Mouse (Mus musculus) megakaryocyte, embryonic 14.5 days (primary cell): ENCODE data around the gene Eif2s1.

Source experiments
- FLI1 ChIP-seq: IDR thresholded peaks from 2 replicates; pipeline ENCODE4 v1.6.1; 2012; ENCODE audit warnings: low read length, inconsistent platforms, mixed read lengths
- GATA1 ChIP-seq: IDR thresholded peaks from 3 replicates; pipeline ENCODE4 v1.6.1; 2012; ENCODE audit warnings: mixed read lengths, low read length, inconsistent platforms, borderline replicate concordance

DNA sequence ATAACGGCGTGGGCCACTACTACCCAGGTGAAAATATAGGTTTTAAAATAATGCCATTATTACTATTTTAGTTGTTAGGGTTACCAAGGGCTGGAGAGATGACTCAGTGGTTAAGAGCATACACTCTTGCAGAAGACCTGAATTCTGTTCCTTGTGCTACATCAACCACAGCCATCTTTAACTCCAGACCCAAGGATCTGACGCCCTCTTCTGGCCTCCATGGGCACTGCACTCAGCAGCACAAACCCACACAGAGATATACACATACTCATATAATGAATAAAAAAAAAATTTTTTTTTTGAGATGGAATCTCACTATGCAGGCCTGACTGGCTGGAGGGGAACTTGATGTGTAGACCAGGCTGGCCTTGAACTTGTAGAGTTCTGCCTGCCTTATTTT is 54.7 kb downstream of the Eif2s1 start:
- TF ChIP-seq GATA1 (no peak), FLI1 (no peak)
